Mouse (Mus musculus) ovary, adult 10 weeks (tissue): ENCODE measurements around the gene Olfr338. TPM values are rescaled to one million over a fixed set of nuclear protein-coding genes. Genes with fewer than 3 reads are reported as not detected.

Experiments
- polyA plus RNA-seq: library from polyadenylated mRNA; stranded (reverse); fragments of 350-450 nt; fragmentation: Illumina TruSeq; extraction: RNeasy Lipid Tissue Mini Kit (QIAGEN cat#74804); gene quantifications from one replicate; pipeline ENCODE4 v1.2.3, GENCODE M21; 2014

Olfr338 gene
- not detected for polyA plus RNA-seq

GRCm38 (mm10) chr2:36373219-36373618, at the start of gene Olfr338:
Gene Olfr338 (plus strand): TSS chr2:36373519.

GRCm38 (mm10) chr2:36418647-36419046, 45.3 kb downstream of the Olfr338 start, which contains the start of gene Olfr339:
Gene Olfr339 (plus strand): TSS chr2:36418947.

Other genes with a start within 250 kb of the Olfr338 start
- 26.7 TPM for gene Mrrf, start 237.1 kb upstream of the Olfr338 start, polyA plus RNA-seq
- 94.1 TPM for gene Rbm18, start 236.7 kb upstream of the Olfr338 start, polyA plus RNA-seq
- 6.4 TPM for gene Ptgs1, start 143.1 kb upstream of the Olfr338 start, polyA plus RNA-seq
- not detected for gene Olfr339, start 45.4 kb downstream of the Olfr338 start, polyA plus RNA-seq
- not detected for gene Olfr340, start 79.1 kb downstream of the Olfr338 start, polyA plus RNA-seq
- gene Olfr341, start 108.9 kb downstream of the Olfr338 start, polyA plus RNA-seq = not detected
- gene Olfr342, start 151.5 kb downstream of the Olfr338 start, polyA plus RNA-seq = not detected
- gene Olfr344, start 193.1 kb downstream of the Olfr338 start, polyA plus RNA-seq = not detected